Mouse (Mus musculus) adrenal gland, postnatal 4 days (tissue): ENCODE data around the gene Peak1. TPM values are rescaled to one million over a fixed set of nuclear protein-coding genes. Genes with fewer than 3 reads are reported as not detected.

Experiments
- DNase-seq, 2 experiments: peaks; one replicate each; pipeline ENCODE4 v3.0.0; 2021 to 2022; ENCODE audit warnings: low spot score in 2 of 2, mixed read lengths in 2 of 2
- total RNA-seq, 2 experiments: library from RNA; stranded (reverse); gene quantifications; 2 replicates each; pipeline ENCODE4 v1.2.3; 2021

The Peak1 gene
- total RNA-seq, 2 experiments from 2014 or later: 52.5 to 54.8 TPM

- no peak for DNase-seq
Observed at GRCm38 (mm10) chr9:56205336-56205735, 212.5 kb downstream of the Peak1 start.

GRCm38 (mm10) chr9:56204316-56204715 is 213.6 kb downstream of the Peak1 start:
- no peak for DNase-seq

GRCm38 (mm10) chr9:56200645-56201314 is 217.1 kb downstream of the Peak1 start:
- DNase-seq: peak; percentile 61 to 76

GRCm38 (mm10) chr9:56200200-56200599 is 217.7 kb downstream of the Peak1 start:
- no peak for DNase-seq

GRCm38 (mm10) chr9:56196921-56197320 is 220.9 kb downstream of the Peak1 start:
- no peak for DNase-seq

- DNase-seq: no peak
Observed at GRCm38 (mm10) chr9:56195193-56195592, 222.7 kb downstream of the Peak1 start.

- no peak for DNase-seq
Observed at GRCm38 (mm10) chr9:56191498-56192455, 226.1 kb downstream of the Peak1 start.

GRCm38 (mm10) chr9:56180118-56180781 is 237.6 kb downstream of the Peak1 start:
- no peak for DNase-seq

GRCm38 (mm10) chr9:56179416-56180117 is 238.3 kb downstream of the Peak1 start:
- no peak for DNase-seq

GRCm38 (mm10) chr9:56177354-56177753 is 240.5 kb downstream of the Peak1 start:
- DNase-seq: no peak

- DNase-seq: no peak
Observed at GRCm38 (mm10) chr9:56175316-56175715, 242.6 kb downstream of the Peak1 start.

GRCm38 (mm10) chr9:56167690-56168089 is 250.2 kb downstream of the Peak1 start:
- no peak for DNase-seq

GRCm38 (mm10) chr9:56166161-56166560 is 251.7 kb downstream of the Peak1 start:
- no peak for DNase-seq

GRCm38 (mm10) chr9:56165377-56165776 is 252.5 kb downstream of the Peak1 start, which contains the start of gene Tspan3:
Tspan3 (minus strand) TSS chr9:56165477.
- no peak for DNase-seq

GRCm38 (mm10) chr9:56160341-56161141 is 257.3 kb downstream of the Peak1 start:
- DNase-seq: peak; percentile 72 to 78

GRCm38 (mm10) chr9:56159456-56159855 is 258.4 kb downstream of the Peak1 start:
- no peak for DNase-seq

- no peak for DNase-seq
Observed at GRCm38 (mm10) chr9:56158077-56158476, 259.8 kb downstream of the Peak1 start.

- DNase-seq: no peak
Observed at GRCm38 (mm10) chr9:56154572-56154971, 263.3 kb downstream of the Peak1 start.

GRCm38 (mm10) chr9:56152482-56153007 is 265.3 kb downstream of the Peak1 start:
- no peak for DNase-seq
